Mouse (Mus musculus) MEL (cell line): ENCODE results near the gene Aplf. TPM values are rescaled to one million over a fixed set of nuclear protein-coding genes. Genes with fewer than 3 reads are reported as not detected.

Experiments used
- DNase-seq: peaks from one replicate; pipeline ENCODE4 v3.0.0; 2011; ENCODE audit warnings: low read depth, low spot score
- H3K27ac ChIP-seq: 2 replicates; pipeline ENCODE4 v1.5.1; 2012; ENCODE audit warnings: low read depth, mild to moderate bottlenecking, control low read depth, low read length, moderate library complexity; ENCODE audit not compliant: control insufficient read depth
- H3K27me3 ChIP-seq, 2 experiments: fragments of 150-350 bp in 1 of 2; sonication (generic) in 1 of 2; 2 replicates each; pipeline ENCODE4 v1.6.1; 2012; ENCODE audit warnings: low read length in 2 of 2, mild to moderate bottlenecking in 2 of 2, improper control_type of control experiment in 1 of 2, moderate library complexity in 1 of 2; ENCODE audit not compliant: insufficient read depth in 2 of 2, control insufficient read depth in 1 of 2
- H3K36me3 ChIP-seq, 2 experiments: 2 replicates each; pipeline ENCODE4 v1.6.1; 2012 to 2014; ENCODE audit warnings: low read length in 2 of 2, improper control_type of control experiment in 1 of 2, inconsistent platforms in 1 of 2, mild to moderate bottlenecking in 1 of 2; ENCODE audit not compliant: insufficient read depth in 2 of 2, control insufficient read depth in 1 of 2
- H3K4me1 ChIP-seq, 2 experiments: fragments of 150-350 bp in 1 of 2; sonication (generic) in 1 of 2; 2 replicates each; pipeline ENCODE4 v1.6.1; 2012; ENCODE audit warnings: low read length in 2 of 2, improper control_type of control experiment in 1 of 2, mild to moderate bottlenecking in 1 of 2; ENCODE audit not compliant: insufficient read depth in 2 of 2, control insufficient read depth in 1 of 2
- H3K4me3 ChIP-seq, 2 experiments: fragments of 150-350 bp in 1 of 2; sonication (generic) in 1 of 2; 2 replicates each; pipeline ENCODE4 v1.5.1; 2012; ENCODE audit warnings: low read depth in 2 of 2, low read length in 2 of 2, mild to moderate bottlenecking in 2 of 2, moderate library complexity in 2 of 2, control low read depth in 1 of 2, improper control_type of control experiment in 1 of 2; ENCODE audit not compliant: control insufficient read depth in 1 of 2, insufficient read depth in 1 of 2
- H3K79me2 ChIP-seq: 2 replicates; pipeline ENCODE4 v1.6.1; 2012; ENCODE audit warnings: mild to moderate bottlenecking, low read length, moderate library complexity; ENCODE audit not compliant: control insufficient read depth, poor library complexity, insufficient read depth
- H3K9ac ChIP-seq: 2 replicates; pipeline ENCODE4 v1.6.1; 2012; ENCODE audit warnings: low read depth, mild to moderate bottlenecking, control low read depth, low read length, moderate library complexity; ENCODE audit not compliant: control insufficient read depth, poor library complexity, severe bottlenecking
- H3K9me3 ChIP-seq: fragments of 150-350 bp; sonication (generic); replicated peaks from 2 replicates; pipeline ENCODE4 v1.6.1; 2012; ENCODE audit warnings: mild to moderate bottlenecking, low read length, improper control_type of control experiment, moderate library complexity; ENCODE audit not compliant: insufficient read depth
- BHLHE40 ChIP-seq: IDR thresholded peaks from 2 replicates; pipeline ENCODE4 v1.6.1; 2012; ENCODE audit warnings: low read depth, mild to moderate bottlenecking, inconsistent platforms, low read length, improper control_type of control experiment, borderline replicate concordance
- CHD1 ChIP-seq: IDR thresholded peaks from 2 replicates; pipeline ENCODE4 v1.6.1; 2012; ENCODE audit warnings: low read depth, mild to moderate bottlenecking, inconsistent platforms, low read length, improper control_type of control experiment
- CHD2 ChIP-seq: IDR thresholded peaks from 2 replicates; pipeline ENCODE4 v1.6.1; 2011; ENCODE audit warnings: low read length, improper control_type of control experiment
- CTCF ChIP-seq, 3 experiments: IDR thresholded peaks in 2 of 3; conservative IDR thresholded peaks in 1 of 3; 2 replicates each; pipeline ENCODE4 v1.5.1; 2011 to 2012; ENCODE audit warnings: low read length in 3 of 3, low read depth in 2 of 3, mild to moderate bottlenecking in 2 of 3, improper control_type of control experiment in 1 of 3, inconsistent platforms in 1 of 3, mixed read lengths in 1 of 3, moderate library complexity in 1 of 3; ENCODE audit not compliant: control insufficient read depth in 1 of 3, insufficient read depth in 1 of 3, poor library complexity in 1 of 3, severe bottlenecking in 1 of 3
- E2F4 ChIP-seq: IDR thresholded peaks from 2 replicates; pipeline ENCODE4 v1.6.1; 2011; ENCODE audit warnings: low read depth, low read length, improper control_type of control experiment, borderline replicate concordance
- ELF1 ChIP-seq: IDR thresholded peaks from 2 replicates; pipeline ENCODE4 v1.6.1; 2014; ENCODE audit warnings: low read depth, mild to moderate bottlenecking, inconsistent platforms, low read length, improper control_type of control experiment, moderate library complexity
- EP300 ChIP-seq, 2 experiments: IDR thresholded peaks; 2 replicates each; pipeline ENCODE4 v1.6.1; 2011; ENCODE audit warnings: improper control_type of control experiment in 2 of 2, low read length in 2 of 2, low read depth in 1 of 2, mild to moderate bottlenecking in 1 of 2
- ETS1 ChIP-seq: IDR thresholded peaks from 2 replicates; pipeline ENCODE4 v1.6.1; 2012; ENCODE audit warnings: low read depth, mild to moderate bottlenecking, inconsistent platforms, low read length, improper control_type of control experiment, moderate library complexity
- GABPA ChIP-seq: IDR thresholded peaks from 2 replicates; pipeline ENCODE4 v1.6.1; 2012; ENCODE audit warnings: low read depth, mild to moderate bottlenecking, inconsistent platforms, low read length, improper control_type of control experiment, moderate library complexity
- GATA1 ChIP-seq: IDR thresholded peaks from 2 replicates; pipeline ENCODE4 v1.6.1; 2011; ENCODE audit warnings: low read depth, low read length, improper control_type of control experiment
- HCFC1 ChIP-seq: IDR thresholded peaks from 2 replicates; pipeline ENCODE4 v1.6.1; 2012; ENCODE audit warnings: low read depth, mild to moderate bottlenecking, inconsistent platforms, low read length, improper control_type of control experiment, moderate library complexity
- JUND ChIP-seq: IDR thresholded peaks from 2 replicates; pipeline ENCODE4 v1.6.1; 2011; ENCODE audit warnings: low read depth, mild to moderate bottlenecking, improper control_type of control experiment, low read length
- KAT2A ChIP-seq: conservative IDR thresholded peaks from 2 replicates; pipeline ENCODE4 v1.6.1; 2012; ENCODE audit warnings: low read depth, low read length, improper control_type of control experiment, inconsistent platforms
- MAFK ChIP-seq: IDR thresholded peaks from 2 replicates; pipeline ENCODE4 v1.6.1; 2011; ENCODE audit warnings: low read depth, mild to moderate bottlenecking, low read length, improper control_type of control experiment, borderline replicate concordance
- MAX ChIP-seq: IDR thresholded peaks from 2 replicates; pipeline ENCODE4 v1.6.1; 2011; ENCODE audit warnings: low read length, improper control_type of control experiment
- MAZ ChIP-seq: IDR thresholded peaks from 2 replicates; pipeline ENCODE4 v1.6.1; 2012; ENCODE audit warnings: low read depth, mild to moderate bottlenecking, inconsistent platforms, low read length, improper control_type of control experiment
- MEF2A ChIP-seq: IDR thresholded peaks from 2 replicates; pipeline ENCODE4 v1.6.1; 2014; ENCODE audit warnings: low read depth, mild to moderate bottlenecking, inconsistent platforms, low read length, improper control_type of control experiment; ENCODE audit not compliant: poor library complexity, insufficient replicate concordance, severe bottlenecking; ENCODE audit errors: extremely low read depth
- MXI1 ChIP-seq: IDR thresholded peaks from 2 replicates; pipeline ENCODE4 v1.6.1; 2011; ENCODE audit warnings: mild to moderate bottlenecking, low read depth, low read length, improper control_type of control experiment
- MYB ChIP-seq: IDR thresholded peaks from 2 replicates; pipeline ENCODE4 v1.6.1; 2011; ENCODE audit warnings: mild to moderate bottlenecking, low read depth, low read length, improper control_type of control experiment
- MYC ChIP-seq: IDR thresholded peaks from 2 replicates; pipeline ENCODE4 v1.6.1; 2011; ENCODE audit warnings: low read depth, mild to moderate bottlenecking, low read length, improper control_type of control experiment, moderate library complexity
- NELFE ChIP-seq: IDR thresholded peaks from 2 replicates; pipeline ENCODE4 v1.6.1; 2011; ENCODE audit warnings: low read depth, low read length, improper control_type of control experiment
- POLR2A ChIP-seq, 2 experiments: IDR thresholded peaks; 2 replicates each; pipeline ENCODE4 v1.6.1; 2011 to 2012; ENCODE audit warnings: low read length in 2 of 2, mild to moderate bottlenecking in 2 of 2, control low read depth in 1 of 2, improper control_type of control experiment in 1 of 2, low read depth in 1 of 2, moderate library complexity in 1 of 2; ENCODE audit not compliant: control insufficient read depth in 1 of 2, insufficient read depth in 1 of 2, poor library complexity in 1 of 2
- POLR2AphosphoS2 ChIP-seq: IDR thresholded peaks from 2 replicates; pipeline ENCODE4 v1.6.1; 2011; ENCODE audit warnings: low read length, improper control_type of control experiment
- POLR2AphosphoS5 ChIP-seq: IDR thresholded peaks from 2 replicates; pipeline ENCODE4 v1.6.1; 2012; ENCODE audit warnings: low read depth, borderline replicate concordance, mild to moderate bottlenecking, inconsistent platforms, low read length, moderate library complexity, mixed read lengths
- RAD21 ChIP-seq: IDR thresholded peaks from 2 replicates; pipeline ENCODE4 v1.6.1; 2011; ENCODE audit warnings: mild to moderate bottlenecking, low read depth, low read length, improper control_type of control experiment
- RCOR1 ChIP-seq: IDR thresholded peaks from 2 replicates; pipeline ENCODE4 v1.6.1; 2012; ENCODE audit warnings: low read depth, mild to moderate bottlenecking, inconsistent platforms, low read length, improper control_type of control experiment
- SIN3A ChIP-seq: IDR thresholded peaks from 2 replicates; pipeline ENCODE4 v1.6.1; 2012; ENCODE audit warnings: low read length, improper control_type of control experiment, inconsistent platforms
- SMC3 ChIP-seq: IDR thresholded peaks from 2 replicates; pipeline ENCODE4 v1.6.1; 2011; ENCODE audit warnings: low read depth, low read length, improper control_type of control experiment
- TAL1 ChIP-seq: IDR thresholded peaks from 2 replicates; pipeline ENCODE4 v1.6.1; 2012; ENCODE audit warnings: mild to moderate bottlenecking, inconsistent platforms, low read length, moderate library complexity, mixed read lengths
- TBP ChIP-seq: IDR thresholded peaks from 2 replicates; pipeline ENCODE4 v1.8.0; 2011; ENCODE audit warnings: low read depth, low read length, improper control_type of control experiment
- TCF12 ChIP-seq: IDR thresholded peaks from 2 replicates; pipeline ENCODE4 v1.6.1; 2014; ENCODE audit warnings: low read depth, mild to moderate bottlenecking, inconsistent platforms, low read length, improper control_type of control experiment, moderate library complexity
- UBTF ChIP-seq: IDR thresholded peaks from 2 replicates; pipeline ENCODE4 v1.6.1; 2012; ENCODE audit warnings: low read depth, mild to moderate bottlenecking, inconsistent platforms, low read length, improper control_type of control experiment, moderate library complexity, borderline replicate concordance; ENCODE audit not compliant: insufficient read depth
- USF1 ChIP-seq: IDR thresholded peaks from 2 replicates; pipeline ENCODE4 v1.6.1; 2014; ENCODE audit warnings: low read depth, mild to moderate bottlenecking, inconsistent platforms, low read length, improper control_type of control experiment, moderate library complexity
- USF2 ChIP-seq, 2 experiments: IDR thresholded peaks; 2 replicates each; pipeline ENCODE4 v1.6.1; 2011 to 2012; ENCODE audit warnings: improper control_type of control experiment in 2 of 2, low read length in 2 of 2, borderline replicate concordance in 1 of 2, inconsistent platforms in 1 of 2, low read depth in 1 of 2, mild to moderate bottlenecking in 1 of 2; ENCODE audit not compliant: insufficient read depth in 1 of 2
- ZC3H11A ChIP-seq: IDR thresholded peaks from 2 replicates; pipeline ENCODE4 v1.6.1; 2012; ENCODE audit warnings: low read depth, mild to moderate bottlenecking, inconsistent platforms, low read length, improper control_type of control experiment
- ZKSCAN1 ChIP-seq: IDR thresholded peaks from 2 replicates; pipeline ENCODE4 v1.6.1; 2012; ENCODE audit warnings: low read depth, mild to moderate bottlenecking, inconsistent platforms, low read length, improper control_type of control experiment, moderate library complexity
- ZMIZ1 ChIP-seq: IDR thresholded peaks from 2 replicates; pipeline ENCODE4 v1.6.1; 2012; ENCODE audit warnings: low read depth, mild to moderate bottlenecking, inconsistent platforms, low read length, improper control_type of control experiment, moderate library complexity
- polyA plus RNA-seq, 2 experiments: library from polyadenylated mRNA; stranded (reverse) in 1 of 2; unstranded in 1 of 2; fragments of >175 nt in 1 of 2; fragments of >200 nt in 1 of 2; gene quantifications; 2 replicates each; pipeline versions ENCODE4 v1.2.1 to v1.2.4; 2012; ENCODE audit warnings: low replicate concordance in 2 of 2, low read depth in 1 of 2; ENCODE audit not compliant: insufficient read length in 2 of 2, insufficient read depth in 1 of 2, missing spikeins in 1 of 2
- total RNA-seq: library from RNA; depleted of rRNA; stranded (reverse); fragments of 300-350 nt; gene quantifications from 2 replicates; pipeline ENCODE4 v1.2.3, GENCODE M21; 2012

The Aplf gene
- total and polyA plus RNA-seq, 3 experiments, result 12.6 to 20.3 TPM; not detected in 1

- Histone ChIP-seq H3K9ac (peak overlapping the region; percentile 51), H3K79me2 (no peaks in the 10 kb centered on the region), H3K4me3 (peak overlapping the region; percentile 58 to 66), H3K4me1 (peaks cover 0 to 9% of the 10 kb centered on the region in 2 experiments; a peak in 2 of 4 replicates), H3K27me3 (peaks cover 2 to 4% of the 10 kb centered on the region in 2 experiments; a peak in 2 of 4 replicates), H3K27ac (peak overlapping the region; percentile 22; the same call in 1 of the 2 replicates), H3K36me3 (peaks cover 0 to 6% of the 10 kb centered on the region in 2 experiments; a peak in 2 of 4 replicates), H3K9me3 (no peaks in the 10 kb centered on the region)
- DNase-seq, result peak; percentile 98
- TF ChIP-seq POLR2A (IDR thresholded peaks at IDR 0.05; ENCODE audit: control insufficient read depth in 1 of 2, insufficient read depth in 1 of 2, low read depth in 1 of 2, low read length in 2 of 2, poor library complexity in 1 of 2) (peak in 1 of 2 experiments; percentile 40; a peak in 1 of 4 replicates), CHD2 (no peak), MAZ (0 out of 2 replicates have a peak, but pooled peaks have one; percentile 10), MAFK (no peak), NELFE (no peak), UBTF (no peak), ZMIZ1 (no peak), ZC3H11A (no peak), EP300 (IDR thresholded peaks at IDR 0.05; ENCODE audit: low read depth in 1 of 2, low read length in 2 of 2) (no peak), GABPA (no peak), ZKSCAN1 (no peak), USF1 (peak; percentile 99), MEF2A (no peak), TBP (peak; percentile 49; the same call in 1 of the 2 replicates), POLR2AphosphoS2 (no peak), MAX (peak; percentile 98), ELF1 (peak; percentile 74), JUND (no peak), BHLHE40 (no peak; the same call in 1 of the 2 replicates), POLR2AphosphoS5 (no peak), HCFC1 (peak; percentile 49; the same call in 1 of the 2 replicates), GATA1 (no peak), SMC3 (no peak), TCF12 (no peak), E2F4 (no peak), RCOR1 (no peak), RAD21 (no peak; the same call in 1 of the 2 replicates), TAL1 (no peak), MXI1 (peak; percentile 99), ETS1 (no peak), MYC (peak; percentile 79; the same call in 1 of the 2 replicates), CHD1 (no peak), CTCF (IDR thresholded peaks at IDR 0.05 in 2 of 3, conservative IDR thresholded peaks at IDR 0.05 in 1 of 3; ENCODE audit: control insufficient read depth in 1 of 3, insufficient read depth in 1 of 3, low read depth in 2 of 3, low read length in 3 of 3, poor library complexity in 1 of 3, severe bottlenecking in 1 of 3) (0 out of 6 replicates have a peak, but pooled peaks of 1 of the 3 experiments have one; percentile 4), MYB (no peak), SIN3A (peak; percentile 94), KAT2A (no peak), USF2 (IDR thresholded peaks at IDR 0.05; ENCODE audit: borderline replicate concordance in 1 of 2, insufficient read depth in 1 of 2, low read depth in 1 of 2, low read length in 2 of 2) (peak; percentile 89 to 92)
Observed at GRCm38 (mm10) chr6:87615696-87616083, 56.3 kb downstream of the Aplf start.
